Mouse (Mus musculus): ENCODE data around the gene Bloc1s1.

Gene Bloc1s1

DNA sequence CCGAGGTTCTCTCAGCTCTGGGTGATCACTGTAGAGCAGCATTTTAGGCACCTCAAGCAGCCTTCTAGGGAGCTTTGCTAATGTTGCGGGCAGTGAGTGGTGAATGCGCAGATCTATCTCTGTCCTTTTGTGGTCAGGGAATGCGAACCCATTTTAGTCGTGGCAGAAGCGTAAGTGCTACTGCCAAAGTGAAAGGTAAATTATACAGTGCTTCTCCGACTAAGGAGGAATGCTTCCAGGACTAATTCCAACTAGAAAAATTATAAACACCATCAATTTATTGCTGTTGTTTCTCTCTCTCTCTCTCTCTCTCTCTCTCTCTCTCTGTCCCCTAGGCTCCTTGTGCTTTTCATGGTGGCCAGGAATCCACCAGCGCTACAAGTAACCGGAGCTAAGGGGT lies at the start of gene Bloc1s1:
Bloc1s1 (minus strand) TSS at position 101 of the 400 bp plus-strand sequence.
- DNase-seq: no peak

DNA sequence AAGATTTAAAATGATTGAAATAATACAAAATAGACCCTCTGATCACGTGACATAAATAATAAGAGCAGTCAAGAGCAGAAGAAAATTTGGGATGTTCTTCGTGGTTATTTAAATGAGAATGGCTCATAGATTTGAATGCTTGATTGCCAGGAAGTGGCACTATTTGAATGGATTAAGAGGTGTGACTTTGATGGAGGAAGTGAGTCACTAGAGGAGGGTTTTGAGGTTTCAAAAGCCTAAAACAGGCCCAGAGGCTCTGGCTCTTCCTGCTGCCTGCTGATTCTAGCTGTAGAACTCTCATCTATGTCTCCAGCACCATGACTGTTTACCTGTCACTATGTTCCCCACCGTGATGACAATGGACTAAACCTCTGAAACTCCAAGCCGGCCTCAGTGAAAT lies 49.0 kb upstream of the Bloc1s1 start:
- no peak for DNase-seq

DNA sequence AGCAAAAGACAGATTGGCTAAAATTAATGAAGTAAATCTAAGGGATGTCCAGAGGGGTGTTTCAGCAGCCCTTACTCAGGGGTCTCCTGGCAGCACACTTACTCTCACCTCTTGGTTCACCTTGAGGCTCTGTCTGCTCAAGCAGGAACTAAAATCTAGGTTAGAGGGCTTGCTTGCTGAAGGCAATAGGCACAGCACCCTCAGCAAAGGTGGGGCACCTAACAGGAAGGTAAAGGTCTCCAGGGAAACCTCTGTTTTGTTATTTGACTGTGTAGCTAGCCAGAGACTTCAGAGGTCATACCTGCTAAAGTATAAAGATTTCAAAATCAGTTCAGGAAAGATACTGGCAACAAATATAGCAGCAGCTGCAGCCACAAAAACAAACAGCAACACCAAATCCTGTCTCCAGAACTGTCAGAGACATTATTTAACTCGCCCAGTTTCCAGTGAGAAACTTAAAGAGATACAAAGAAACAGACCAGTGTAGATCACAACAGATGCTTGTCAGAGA lies 47.0 kb upstream of the Bloc1s1 start:
- no peak for DNase-seq

DNA sequence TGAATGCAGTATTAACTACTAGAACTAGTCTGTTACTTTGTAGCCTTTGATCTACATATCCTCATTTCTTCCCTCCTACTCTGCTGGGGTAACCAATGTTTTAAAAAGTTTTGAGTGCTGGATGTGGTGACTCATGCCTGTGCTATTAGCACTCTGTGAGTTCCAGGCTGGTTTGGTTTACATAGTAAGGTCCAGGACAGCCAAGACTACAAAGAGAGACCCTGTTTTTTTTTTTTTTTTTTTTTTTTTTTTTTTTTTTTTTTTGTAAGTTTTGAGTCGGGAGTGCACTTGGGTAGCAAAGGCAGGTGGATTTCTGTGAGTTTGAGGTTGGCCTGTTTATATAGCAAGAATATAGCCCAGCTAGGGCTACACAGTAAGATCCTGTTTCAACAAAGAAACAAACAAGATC lies 44.5 kb upstream of the Bloc1s1 start:
- no peak for DNase-seq

DNA sequence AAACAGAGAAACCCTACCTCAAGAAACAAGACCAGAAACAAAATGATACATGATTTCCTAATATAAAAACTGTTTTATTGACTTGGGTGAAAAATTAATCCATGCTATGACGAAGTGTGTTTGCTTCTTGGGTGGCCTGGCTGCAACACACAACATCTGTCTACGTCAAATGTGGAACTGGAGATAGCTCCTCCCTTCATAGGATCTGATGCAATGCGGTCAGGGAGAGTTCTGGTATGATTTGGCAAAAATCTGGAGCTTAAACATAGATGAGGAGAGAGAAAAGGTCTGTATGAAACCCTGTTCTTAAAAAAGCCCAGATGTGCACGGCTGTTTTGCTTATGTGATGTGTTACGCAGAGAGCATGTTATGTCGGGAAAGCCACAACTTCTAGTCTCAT lies 42.0 kb upstream of the Bloc1s1 start:
- DNase-seq: no peak

DNA sequence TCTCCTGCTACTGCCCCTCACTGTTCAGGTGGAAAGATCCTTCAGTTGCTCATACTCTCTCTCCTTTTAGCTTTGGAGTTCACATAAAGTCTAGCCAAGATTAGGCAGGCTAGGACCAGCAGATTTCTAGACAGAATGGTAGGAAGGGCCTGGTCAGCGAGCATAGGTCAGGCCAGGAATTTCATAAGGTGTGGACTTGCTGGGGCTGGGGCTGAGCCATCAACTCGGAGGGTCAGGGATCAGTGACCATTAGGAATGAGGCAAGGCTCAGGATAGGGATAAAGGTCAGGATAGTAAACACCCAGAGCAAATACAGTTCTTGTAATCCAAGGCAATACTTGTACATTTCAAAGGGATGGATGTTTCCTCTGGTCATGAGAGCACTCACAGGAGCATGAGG lies 41.1 kb upstream of the Bloc1s1 start:
- no peak for DNase-seq

DNA sequence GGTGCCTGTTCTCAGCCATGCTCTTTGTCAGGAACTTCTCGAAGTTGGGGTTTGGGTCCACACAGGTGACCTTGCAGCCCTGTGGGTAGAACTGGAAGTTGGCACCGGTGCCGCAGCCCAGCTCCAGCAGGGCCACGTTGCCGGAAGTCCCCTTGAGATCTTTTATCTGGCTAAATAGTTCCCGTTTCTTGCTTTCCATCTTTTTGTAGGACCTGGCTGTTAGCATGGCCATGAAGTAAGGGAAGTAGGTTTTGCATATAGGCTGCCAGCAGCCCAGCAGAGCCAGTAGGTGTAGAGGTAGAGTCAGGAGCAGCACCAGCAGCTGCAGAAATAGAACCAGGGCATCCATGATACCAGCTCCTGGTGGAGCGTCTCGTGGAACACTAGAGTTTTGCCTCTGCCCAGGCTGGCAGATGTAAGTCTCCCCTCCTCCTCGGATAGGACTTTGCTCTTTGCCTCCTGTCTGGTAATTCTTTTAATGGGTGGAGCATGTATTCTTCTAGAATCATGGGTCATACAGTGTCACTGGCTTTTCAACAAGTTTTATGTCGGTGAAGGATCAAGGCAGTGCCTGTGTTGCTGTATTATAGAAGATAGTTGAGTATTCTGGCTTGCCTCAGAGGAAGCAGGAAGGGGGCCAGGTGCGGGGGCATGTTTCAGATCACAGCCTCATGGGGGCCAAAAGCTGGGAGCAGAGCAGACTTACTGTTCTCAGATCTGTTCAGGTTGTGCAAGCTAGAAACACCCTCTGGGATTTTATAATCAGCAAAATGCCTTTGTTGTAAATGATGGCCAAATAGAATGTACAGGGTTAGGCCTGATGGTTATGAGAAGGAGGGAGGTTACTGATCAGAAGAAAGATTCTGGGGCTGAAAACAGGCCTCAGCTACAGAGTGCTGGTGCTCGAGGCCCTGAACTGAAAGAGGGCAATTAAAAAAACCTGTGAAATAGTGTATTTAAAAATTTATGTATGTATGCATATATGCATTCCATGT lies 37.1 kb upstream of the Bloc1s1 start, which contains the start of gene Mettl7b:
Mettl7b (minus strand) TSS at position 399 of the 995 bp plus-strand sequence.
- DNase-seq: no peak

DNA sequence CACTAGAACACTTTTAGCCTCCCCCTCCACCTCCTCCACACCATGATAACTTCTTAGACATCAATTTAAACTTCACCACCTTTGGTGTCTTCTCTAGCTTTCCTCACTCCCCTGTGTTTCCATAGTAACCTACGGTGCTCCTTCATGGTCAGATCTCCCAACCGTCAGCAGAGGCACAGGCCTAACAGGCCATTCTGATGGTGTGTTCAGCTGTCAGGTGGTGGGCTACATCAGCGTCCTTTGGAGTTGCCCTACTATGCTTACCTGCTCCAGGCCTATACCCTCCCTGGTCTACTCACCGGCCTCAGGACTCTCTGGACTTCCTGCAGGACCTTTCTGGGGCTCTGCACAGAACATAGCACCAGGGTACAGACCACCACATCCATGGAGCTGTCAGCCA lies 36.3 kb upstream of the Bloc1s1 start:
- DNase-seq: no peak

DNA sequence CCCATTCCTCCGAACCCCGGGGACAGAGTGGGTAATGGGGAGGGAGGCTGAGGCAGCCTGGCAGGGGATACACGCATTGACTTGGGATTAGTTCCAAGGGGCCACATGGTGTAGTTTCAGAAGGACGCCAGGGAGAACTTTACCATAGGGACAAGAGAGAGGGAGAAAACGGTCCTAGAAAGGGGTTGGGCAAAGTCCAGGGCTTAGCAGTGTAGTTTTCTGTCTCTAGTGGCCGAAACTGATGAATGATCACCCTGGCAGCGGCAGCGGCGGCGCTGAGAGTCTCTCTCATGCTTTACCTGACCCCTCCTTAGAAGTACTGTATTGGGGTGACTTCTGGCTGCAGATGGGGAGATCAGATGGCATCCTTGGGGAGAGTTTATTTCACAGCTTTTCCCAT lies 34.5 kb upstream of the Bloc1s1 start:
- no peak for DNase-seq

DNA sequence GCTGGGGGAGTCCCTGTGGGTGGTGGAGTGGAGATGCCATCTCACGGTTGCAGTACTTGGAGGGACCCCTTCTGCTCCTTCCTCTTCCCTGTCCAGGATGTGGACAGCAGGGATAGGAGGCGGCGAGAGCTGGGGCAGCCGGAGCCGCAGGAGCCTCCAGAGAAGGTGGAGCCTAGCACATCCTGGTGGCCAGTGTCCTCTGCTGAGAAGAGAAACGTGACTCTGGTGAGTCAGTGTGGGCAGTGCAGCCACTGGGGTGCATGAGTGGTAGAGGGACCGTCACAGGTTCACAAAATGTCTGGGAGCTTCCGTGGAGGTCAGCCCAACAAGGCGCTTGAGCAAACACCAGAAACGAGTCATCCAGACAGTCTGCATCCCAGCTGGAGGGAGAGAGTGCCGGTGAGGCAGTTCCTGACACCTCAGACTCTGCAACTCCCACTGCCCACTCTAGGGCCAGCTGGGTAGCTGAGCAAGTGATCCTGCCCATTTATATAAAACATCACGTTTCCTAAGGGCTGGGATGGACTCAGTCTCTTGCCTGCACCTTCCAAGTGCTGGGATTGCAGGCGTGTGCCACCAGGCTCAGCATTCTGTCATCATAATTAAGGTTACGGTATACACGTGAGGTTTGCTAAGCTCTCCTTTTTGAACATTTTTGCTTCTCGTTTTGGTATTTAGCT lies 26.5 kb upstream of the Bloc1s1 start:
- DNase-seq: no peak

DNA sequence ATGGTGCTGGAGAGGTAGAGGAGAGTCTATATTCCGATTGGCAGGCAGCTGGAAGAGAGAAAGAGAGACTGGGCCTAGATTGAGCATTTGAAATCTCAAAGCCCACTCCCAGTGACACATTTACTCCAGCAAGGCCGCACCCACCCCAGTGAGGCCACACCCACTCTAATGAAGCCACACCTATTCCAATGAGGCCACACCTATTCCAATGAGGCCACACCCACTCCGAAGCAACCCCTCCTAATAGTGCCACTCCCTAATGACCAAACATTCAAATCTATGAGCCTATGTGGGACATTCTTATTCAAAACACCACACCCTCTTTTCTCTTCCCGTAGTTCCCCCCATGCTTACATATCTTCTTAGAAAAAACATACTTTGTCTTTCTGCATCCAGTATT lies 23.7 kb upstream of the Bloc1s1 start:
- DNase-seq: no peak

DNA sequence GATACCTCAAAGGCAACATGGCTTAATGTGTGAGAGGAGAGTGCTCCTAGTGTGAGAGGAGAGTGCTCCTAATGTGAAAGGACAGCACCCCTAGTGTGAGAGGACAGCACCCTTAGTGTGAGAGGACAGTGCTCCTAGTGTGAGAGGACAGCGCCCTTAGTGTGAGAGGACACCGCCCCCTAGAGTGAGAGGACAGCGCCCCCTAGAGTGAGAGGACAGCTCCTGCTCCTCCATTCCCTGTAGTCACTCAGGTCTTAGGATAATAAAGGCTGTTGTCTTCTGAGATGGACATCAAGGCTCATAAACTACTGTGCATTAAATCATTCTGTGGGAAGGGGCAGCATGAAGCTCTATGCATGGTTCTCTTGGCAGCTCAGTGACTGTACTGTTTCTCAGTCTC lies 21.8 kb upstream of the Bloc1s1 start:
- DNase-seq: peak; percentile 43 to 62

DNA sequence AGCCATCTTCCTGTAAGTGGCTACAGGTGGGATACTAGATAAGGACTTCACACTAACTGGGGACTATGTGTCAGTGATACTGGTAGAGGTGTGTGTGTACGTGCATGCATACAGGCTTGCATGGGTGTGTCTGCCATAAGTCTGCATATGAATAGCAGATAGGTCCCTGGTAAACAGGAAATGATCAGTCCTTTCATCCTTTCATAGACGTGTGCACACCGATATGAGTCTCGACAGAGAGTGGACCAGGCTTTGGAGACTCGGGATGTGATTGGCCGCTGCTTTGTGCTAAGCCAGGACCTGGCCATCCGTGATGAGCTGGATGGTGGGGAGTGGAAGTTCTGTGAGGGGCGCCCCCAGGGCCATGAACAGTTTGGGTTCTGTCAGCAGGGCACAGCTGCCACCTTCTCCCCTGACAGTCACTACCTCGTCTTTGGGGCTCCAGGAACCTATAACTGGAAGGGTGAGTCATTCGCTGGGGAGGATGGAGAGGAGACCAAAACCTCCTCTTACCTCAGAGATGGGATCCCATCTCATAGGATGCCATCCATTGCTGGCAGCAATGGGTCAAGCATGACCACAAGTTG lies 16.7 kb upstream of the Bloc1s1 start:
- no peak for DNase-seq

DNA sequence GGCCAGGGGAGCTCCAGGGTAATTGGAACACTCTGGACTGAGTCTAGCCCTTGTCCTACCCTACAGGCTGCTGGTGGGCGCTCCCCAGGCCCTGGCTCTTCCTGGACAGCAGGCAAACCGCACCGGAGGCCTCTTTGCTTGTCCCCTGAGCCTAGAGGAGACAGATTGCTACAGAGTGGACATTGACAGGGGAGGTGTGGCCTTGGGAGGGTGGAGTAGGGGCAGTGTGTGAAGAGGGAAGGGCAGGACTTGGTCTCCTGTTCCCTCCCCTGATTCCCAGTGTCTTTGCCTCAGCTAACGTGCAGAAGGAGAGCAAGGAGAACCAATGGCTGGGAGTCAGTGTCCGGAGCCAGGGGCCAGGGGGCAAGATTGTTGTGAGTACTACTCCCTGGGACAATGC lies 15.1 kb upstream of the Bloc1s1 start:
- peak in 1 of 2 experiments; percentile 34 for DNase-seq

DNA sequence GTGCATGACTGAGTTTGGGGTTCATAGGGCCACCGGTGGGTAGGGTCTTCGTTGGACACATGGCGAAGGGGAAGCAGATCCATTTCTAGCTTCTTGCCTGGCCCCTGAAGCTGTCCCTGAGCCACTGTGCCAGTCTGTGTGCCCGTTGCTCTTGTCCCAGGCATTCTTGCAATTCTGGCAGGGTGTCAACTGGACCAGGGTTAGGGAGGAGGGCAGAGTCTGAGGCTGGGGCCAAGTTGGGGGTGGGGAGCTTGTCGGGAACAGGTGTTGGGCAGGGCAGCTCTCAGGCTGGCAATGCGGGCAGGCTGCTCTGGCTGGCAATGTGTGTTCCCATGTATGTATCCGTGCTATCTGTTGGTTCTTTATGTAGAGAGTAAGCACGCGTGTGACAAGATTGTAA lies 14.6 kb upstream of the Bloc1s1 start:
- DNase-seq: peak; percentile 91 to 95

DNA sequence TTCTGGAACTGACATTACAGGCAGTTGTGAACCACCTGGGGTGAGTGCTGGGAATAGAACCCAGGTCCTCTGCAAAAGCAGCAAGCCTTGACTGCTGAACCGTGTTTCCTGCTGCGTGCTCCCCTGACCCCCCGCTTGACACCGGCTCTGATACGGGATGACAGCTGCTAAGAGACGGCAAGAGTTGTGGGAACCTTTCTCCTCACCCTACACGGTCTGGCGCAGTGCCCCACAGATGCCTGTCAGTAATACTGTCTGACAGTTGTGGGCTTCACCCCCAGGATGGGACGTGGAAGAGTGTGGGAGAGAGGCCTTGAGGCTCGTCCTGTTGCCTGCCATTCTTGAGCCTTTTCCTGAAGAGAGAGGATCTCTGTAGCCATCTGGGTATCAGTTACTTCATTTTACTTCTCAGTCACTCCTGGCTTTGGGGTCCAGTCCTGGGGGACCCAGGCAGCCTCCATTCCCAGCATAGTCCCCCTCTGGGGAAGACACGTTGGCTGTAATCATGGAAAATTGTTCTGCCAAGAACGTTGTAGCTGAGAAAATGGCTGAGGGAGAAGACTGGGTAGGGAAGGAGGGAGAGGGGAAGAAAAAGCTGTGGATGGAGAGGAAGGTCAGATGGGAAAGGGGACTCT lies 14.0 kb upstream of the Bloc1s1 start:
- peak in 1 of 2 experiments; percentile 31 for DNase-seq

DNA sequence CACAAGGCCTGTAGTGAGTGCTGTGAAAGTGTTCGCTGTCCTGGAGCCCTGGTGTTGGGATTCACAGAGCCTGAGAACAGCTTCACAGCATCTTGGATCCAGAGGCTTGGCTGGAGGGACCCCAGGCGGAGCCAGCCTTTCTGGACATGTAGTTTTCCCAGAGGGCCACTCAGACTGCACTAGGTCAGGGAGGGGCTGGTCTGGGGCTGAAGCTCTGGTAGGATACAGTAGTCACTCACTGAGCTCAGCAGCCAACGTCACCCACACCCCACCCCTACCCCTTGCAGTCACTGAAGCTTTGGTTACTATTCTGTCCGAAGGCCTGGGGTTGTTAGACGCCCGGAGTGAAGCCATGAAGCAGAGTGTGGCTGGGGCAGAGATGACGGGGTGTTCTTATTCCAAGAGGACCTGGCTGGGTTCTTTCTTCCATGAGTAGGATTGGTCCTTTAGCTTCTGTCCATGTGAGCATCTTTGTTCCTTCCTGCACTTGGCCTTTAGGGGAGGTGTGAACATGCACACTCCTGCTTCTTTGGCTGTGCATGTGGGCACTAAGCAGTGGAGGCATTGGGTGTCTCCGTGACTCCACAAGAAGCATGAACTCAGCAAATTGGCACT lies 12.1 kb upstream of the Bloc1s1 start:
- peak in 1 of 2 experiments; percentile 28 for DNase-seq

DNA sequence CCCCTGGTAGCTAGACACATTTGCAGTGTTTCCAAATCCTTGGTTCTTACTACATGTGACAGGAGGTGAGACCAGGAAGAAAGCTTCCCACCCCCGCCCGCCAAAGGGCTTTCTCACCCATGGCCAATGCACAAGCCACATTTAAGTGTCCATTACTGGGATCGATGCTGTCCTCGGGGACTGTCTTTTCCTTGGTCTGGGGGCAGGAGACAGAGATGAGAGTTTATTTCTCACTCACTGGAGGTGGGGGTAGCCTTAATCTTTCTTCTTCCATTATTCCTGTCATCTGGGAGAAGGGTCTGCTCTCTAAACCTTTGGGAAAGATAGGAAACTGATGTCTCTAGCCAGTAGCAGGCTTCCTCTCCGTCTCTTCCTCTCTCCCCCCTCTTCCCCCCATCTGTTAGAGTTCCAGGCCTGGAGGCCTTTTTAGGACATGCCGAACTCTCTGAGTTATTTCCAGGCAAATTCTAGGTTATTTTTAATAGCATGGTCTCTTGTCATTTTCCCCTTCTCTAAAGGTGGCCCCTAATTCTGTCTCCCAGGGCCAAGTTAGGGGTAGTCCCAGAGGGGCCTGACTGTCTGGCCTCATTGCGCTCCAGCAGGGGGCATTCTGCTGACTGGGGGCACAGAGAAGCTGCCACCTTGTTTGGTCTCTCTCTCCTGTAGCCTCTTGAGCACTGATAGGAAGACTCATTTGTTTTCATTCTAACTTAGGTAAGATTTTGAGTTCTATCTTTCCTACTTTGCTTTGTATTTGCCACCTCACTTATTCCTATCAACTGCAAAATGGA lies 11.4 kb upstream of the Bloc1s1 start:
- DNase-seq: no peak

DNA sequence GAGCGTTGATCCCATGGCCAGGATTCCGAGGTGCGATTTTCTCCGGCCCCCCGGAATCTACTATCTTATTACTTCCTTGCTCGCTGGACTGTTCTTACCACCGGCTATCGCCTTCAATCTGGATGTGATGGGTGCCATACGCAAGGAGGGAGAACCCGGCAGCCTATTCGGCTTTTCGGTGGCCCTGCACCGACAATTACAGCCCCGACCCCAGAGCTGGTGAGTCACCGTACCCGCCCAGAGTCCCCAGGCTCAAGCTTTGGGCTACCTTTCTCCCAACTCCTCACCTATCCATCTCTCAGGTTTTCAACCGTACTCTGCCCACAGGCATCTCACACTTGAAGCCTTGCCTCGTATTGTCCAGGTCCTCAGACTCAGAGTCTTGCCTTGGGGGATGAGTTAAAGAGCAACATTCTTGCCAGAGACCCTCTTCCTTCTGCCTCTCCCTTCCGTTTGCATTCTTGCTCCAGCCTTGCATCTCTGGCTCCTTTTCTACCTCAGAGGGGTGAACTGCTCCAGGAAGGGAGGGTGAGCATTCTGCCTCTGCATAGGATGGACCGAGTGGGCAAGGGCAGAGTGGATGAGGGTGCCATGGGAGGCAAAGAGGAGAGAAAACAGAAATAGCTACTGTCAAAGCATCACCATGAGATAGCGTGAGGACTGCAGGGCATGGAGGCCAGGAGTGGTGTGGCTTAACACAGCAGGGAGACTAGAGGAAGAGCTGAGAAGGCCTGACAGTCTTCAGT lies 10.3 kb upstream of the Bloc1s1 start:
- DNase-seq: peak; percentile 27 to 46

DNA sequence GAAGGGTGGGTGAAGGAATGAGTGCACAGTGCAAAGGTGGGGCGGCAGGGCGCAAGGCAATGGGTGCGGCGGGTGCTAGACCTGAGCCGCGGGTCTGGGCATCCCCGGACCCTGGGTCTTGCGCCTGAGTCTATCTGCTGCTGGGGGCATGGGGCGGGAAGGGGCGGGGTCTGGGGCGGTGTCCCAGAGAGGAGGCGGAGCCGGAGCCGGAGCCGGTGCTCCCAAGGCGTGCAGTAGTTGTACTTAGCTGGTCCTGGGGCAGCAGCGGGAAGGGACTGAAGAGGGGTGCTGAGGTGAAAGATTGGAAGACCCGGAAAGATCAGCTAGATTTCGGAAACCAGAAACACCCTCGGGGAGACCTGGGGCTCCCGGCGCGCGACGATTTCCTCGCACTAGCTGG lies 9.7 kb upstream of the Bloc1s1 start, which contains the start of gene Itga7:
Itga7 (plus strand) TSS at position 245 of the 400 bp plus-strand sequence.
- DNase-seq: peak; percentile 57 to 71

DNA sequence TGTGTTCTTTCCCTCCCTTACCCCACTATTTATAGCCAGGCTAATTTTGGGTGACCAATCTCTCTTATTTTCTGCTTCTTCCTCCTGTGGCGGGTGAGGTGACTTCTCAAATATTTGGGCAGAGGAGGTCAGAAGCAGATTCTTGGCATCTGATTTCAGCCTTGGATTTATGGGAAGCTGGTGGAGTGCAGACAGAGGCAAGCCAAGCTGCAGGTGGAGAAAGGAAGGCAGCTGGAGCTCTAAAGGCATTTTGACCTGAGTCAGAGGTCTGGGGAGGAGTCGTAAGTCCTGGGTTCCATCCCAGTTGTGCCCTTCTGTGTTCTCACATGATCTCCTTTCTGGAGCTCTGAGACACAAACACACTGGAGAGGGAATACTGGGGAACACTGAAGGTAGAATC lies 7.6 kb upstream of the Bloc1s1 start:
- DNase-seq: no peak

All from cerebellum, postnatal 36 days (tissue).